19 mouse cellular contexts compared by ENCODE assay signal in genomic region chr16:33123373-33123772, GRCm38 (mm10).
A peak's percentile ranks its signal among the peaks of the same experiment; 100 is the strongest.
DNase-seq lines count a peak whose midpoint lies in the region; ATAC-seq lines count a peak whose summit lies in the region.
"Had no signal": no experiment of that assay in that cellular context is flagged by ENCODE, and none has a peak within 500 bp of the region (broad histone marks: within the 10 kb centered on the region; RNA-seq: fewer than 3 reads in every experiment).

No protein-coding gene starts in this region.

- no peaks in the 10 kb centered on the region for H3K9me3 ChIP-seq in intestine, embryonic 15.5 days
- no peaks in the 10 kb centered on the region for H3K9me3 ChIP-seq in intestine, embryonic 16.5 days (ENCODE audit: control insufficient read depth, low read length)
- H3K9me3 ChIP-seq in liver, embryonic 15.5 days (replicated peaks) = no peaks in the 10 kb centered on the region
- no peaks in the 10 kb centered on the region for H3K9me3 ChIP-seq in forebrain, embryonic 14.5 days (replicated peaks; ENCODE audit: control insufficient read depth, low read length)
- H3K9me3 ChIP-seq: hindbrain, embryonic 12.5 days; limb, embryonic 15.5 days; midbrain, embryonic 13.5 days; stomach, embryonic 15.5 days had no signal

- H3K36me3 ChIP-seq in intestine, embryonic 15.5 days = no peaks in the 10 kb centered on the region
- no peaks in the 10 kb centered on the region for H3K36me3 ChIP-seq in intestine, embryonic 16.5 days (ENCODE audit: control insufficient read depth, insufficient read depth, low read length)
- H3K36me3 ChIP-seq in liver, embryonic 15.5 days (replicated peaks) = 0 out of 2 replicates have a peak, but pooled peaks cover 5% of the 10 kb centered on the region
- peaks cover 17% of the 10 kb centered on the region for H3K36me3 ChIP-seq in forebrain, embryonic 14.5 days (ENCODE audit: control insufficient read depth, insufficient read depth, low read length)
- H3K36me3 ChIP-seq: limb, embryonic 15.5 days; stomach, embryonic 15.5 days had no signal

- H3K27ac ChIP-seq in intestine, embryonic 15.5 days = no peak overlapping the region
- H3K27ac ChIP-seq in intestine, embryonic 16.5 days (ENCODE audit: low read length) = no peak overlapping the region
- peak overlapping the region; percentile 64; the same call in 1 of the 2 replicates for H3K27ac ChIP-seq in liver, embryonic 15.5 days (replicated peaks)
- H3K27ac ChIP-seq in forebrain, embryonic 14.5 days (ENCODE audit: low read depth, low read length) = no peak overlapping the region
- H3K27ac ChIP-seq: hindbrain, embryonic 12.5 days; limb, embryonic 15.5 days; midbrain, embryonic 13.5 days; stomach, embryonic 15.5 days had no signal

- H3K4me2 ChIP-seq in intestine, embryonic 15.5 days (replicated peaks) = no peak overlapping the region
- H3K4me2 ChIP-seq in intestine, embryonic 16.5 days (ENCODE audit: low read depth, low read length) = no peak overlapping the region
- H3K4me2 ChIP-seq in liver, embryonic 15.5 days = peak overlapping the region; percentile 42
- no peak overlapping the region for H3K4me2 ChIP-seq in forebrain, embryonic 14.5 days (ENCODE audit: low read length)
- H3K4me2 ChIP-seq: hindbrain, embryonic 12.5 days; limb, embryonic 15.5 days; midbrain, embryonic 13.5 days; stomach, embryonic 15.5 days had no signal

- no peak overlapping the region for H3K4me3 ChIP-seq in intestine, embryonic 15.5 days (replicated peaks)
- no peak overlapping the region for H3K4me3 ChIP-seq in intestine, embryonic 16.5 days (ENCODE audit: low read length)
- no peak overlapping the region for H3K4me3 ChIP-seq in liver, embryonic 15.5 days (replicated peaks)
- no peak overlapping the region for H3K4me3 ChIP-seq in forebrain, embryonic 14.5 days (ENCODE audit: low read depth, low read length)
- H3K4me3 ChIP-seq: erythroblast, embryonic 14.5 days; hindbrain, embryonic 12.5 days; limb, embryonic 15.5 days; midbrain, embryonic 13.5 days; stomach, embryonic 15.5 days had no signal

- DNase-seq in cerebellum, adult 18-20 months = peak; percentile 26 to 27
- DNase-seq in cerebellum, adult 11 months = no peak
- DNase-seq in cerebellum, postnatal 25 days = peak; percentile 33 to 41
- no peak for DNase-seq in gastrocnemius, postnatal 25 days
- DNase-seq in forebrain, embryonic 14.5 days (ENCODE audit: low spot score) = no peak
- DNase-seq: forebrain, postnatal 0 days; gastrocnemius, postnatal 36 days; kidney, adult 2 months; layer of hippocampus, postnatal 36 days; lung, postnatal 36 days had no signal

- no peaks in the 10 kb centered on the region for H3K27me3 ChIP-seq in intestine, embryonic 15.5 days (replicated peaks)
- no peaks in the 10 kb centered on the region for H3K27me3 ChIP-seq in intestine, embryonic 16.5 days (replicated peaks; ENCODE audit: control insufficient read depth, insufficient read depth, low read length)
- no peaks in the 10 kb centered on the region for H3K27me3 ChIP-seq in liver, embryonic 15.5 days
- no peaks in the 10 kb centered on the region for H3K27me3 ChIP-seq in forebrain, embryonic 14.5 days (replicated peaks; ENCODE audit: control insufficient read depth, insufficient read depth, low read length)
- H3K27me3 ChIP-seq: hindbrain, embryonic 12.5 days; limb, embryonic 15.5 days; midbrain, embryonic 13.5 days; Patski; stomach, embryonic 15.5 days had no signal

- ATAC-seq in intestine, embryonic 15.5 days = 0 out of 2 replicates have a peak, but pooled peaks have one; percentile 17
- no peak for ATAC-seq in intestine, embryonic 16.5 days
- no peak for ATAC-seq in liver, embryonic 15.5 days (ENCODE audit: insufficient read depth)
- no peak for ATAC-seq in forebrain, embryonic 14.5 days
- ATAC-seq: forebrain, postnatal 0 days; midbrain, embryonic 13.5 days; Patski had no signal

- H3K9ac ChIP-seq in intestine, embryonic 15.5 days = no peak overlapping the region
- H3K9ac ChIP-seq in intestine, embryonic 16.5 days (ENCODE audit: low read depth, low read length) = no peak overlapping the region
- no peak overlapping the region for H3K9ac ChIP-seq in liver, embryonic 15.5 days
- no peak overlapping the region for H3K9ac ChIP-seq in forebrain, embryonic 14.5 days (ENCODE audit: low read length)
- H3K9ac ChIP-seq: forebrain, postnatal 0 days; hindbrain, embryonic 12.5 days; limb, embryonic 15.5 days; midbrain, embryonic 13.5 days; stomach, embryonic 15.5 days had no signal

- WGBS in intestine, embryonic 15.5 days = 49% methylated on average over 8 of the region's 8 CpGs
- 63% methylated on average over 8 of the region's 8 CpGs for WGBS in intestine, embryonic 16.5 days
- 60% methylated on average over 8 of the region's 8 CpGs for WGBS in liver, embryonic 15.5 days (ENCODE audit: insufficient replicate concordance)
- WGBS in forebrain, embryonic 14.5 days = 86% methylated on average over 8 of the region's 8 CpGs

- peaks cover 7% of the 10 kb centered on the region for H3K4me1 ChIP-seq in intestine, embryonic 15.5 days (replicated peaks)
- peaks cover 9% of the 10 kb centered on the region for H3K4me1 ChIP-seq in intestine, embryonic 16.5 days (ENCODE audit: control insufficient read depth, insufficient read depth, low read length)
- H3K4me1 ChIP-seq in liver, embryonic 15.5 days (replicated peaks) = no peaks in the 10 kb centered on the region; the same call in 1 of the 2 replicates
- H3K4me1 ChIP-seq in forebrain, embryonic 14.5 days (ENCODE audit: control insufficient read depth, insufficient read depth, low read length) = no peaks in the 10 kb centered on the region
- H3K4me1 ChIP-seq: hindbrain, embryonic 12.5 days; midbrain, embryonic 13.5 days; stomach, embryonic 15.5 days had no signal

Comparison
In these comparisons a context has a peak if more than half of its experiments do, and no peak if none do; other contexts are left out.
1. DNase-seq: peak in cerebellum, adult 18-20 months (2 of 2) and cerebellum, postnatal 25 days (2 of 2); none in cerebellum, adult 11 months (single experiment), gastrocnemius, postnatal 25 days (single experiment) and forebrain, embryonic 14.5 days (single experiment).